Mouse (Mus musculus) layer of hippocampus, postnatal 14 days (tissue): Measurements from ENCODE around the gene Brms1l. TPM values are rescaled to one million over a fixed set of nuclear protein-coding genes. Genes with fewer than 3 reads are reported as not detected.
A peak's percentile ranks its signal among the peaks of the same experiment; 100 is the strongest.
"Not testable (repeated sequence)": the region's sequence is repeated elsewhere in the genome, so short reads cannot be mapped to it uniquely, and the experiment has no call there.

Experiments used
- DNase-seq, 2 experiments: peaks; one replicate each; pipeline ENCODE4 v3.0.0; 2021 to 2022; ENCODE audit warnings: low spot score in 2 of 2, mixed read lengths in 1 of 2
- long read RNA-seq, 2 experiments: library from polyadenylated mRNA; stranded (forward); transcript quantifications; one replicate each; pipeline ENCODE4 v2.0.0; 2021
- total RNA-seq, 2 experiments: library from RNA; stranded (reverse); gene quantifications; 2 replicates each; pipeline ENCODE4 v1.2.3; 2021

Brms1l gene
- total RNA-seq, result 10 to 100 TPM; 62.7 to 64.6 TPM
- long read RNA-seq, experiment 1, transcript Brms1l-201 (10 exons, 2,609 nt), result major isoform, 51 of 59 reads
- long read RNA-seq, experiment 1, partial matches to known transcripts, result 1 of 59 reads
- long read RNA-seq, experiment 1, other reads (novel, unspliced or antisense), result 7 of 59 reads
- long read RNA-seq, experiment 2, transcript Brms1l-201 (10 exons, 2,609 nt), result major isoform, 65 of 71 reads
- long read RNA-seq, experiment 2, partial matches to known transcripts, result 1 of 71 reads
- long read RNA-seq, experiment 2, other reads (novel, unspliced or antisense), result 5 of 71 reads

DNA sequence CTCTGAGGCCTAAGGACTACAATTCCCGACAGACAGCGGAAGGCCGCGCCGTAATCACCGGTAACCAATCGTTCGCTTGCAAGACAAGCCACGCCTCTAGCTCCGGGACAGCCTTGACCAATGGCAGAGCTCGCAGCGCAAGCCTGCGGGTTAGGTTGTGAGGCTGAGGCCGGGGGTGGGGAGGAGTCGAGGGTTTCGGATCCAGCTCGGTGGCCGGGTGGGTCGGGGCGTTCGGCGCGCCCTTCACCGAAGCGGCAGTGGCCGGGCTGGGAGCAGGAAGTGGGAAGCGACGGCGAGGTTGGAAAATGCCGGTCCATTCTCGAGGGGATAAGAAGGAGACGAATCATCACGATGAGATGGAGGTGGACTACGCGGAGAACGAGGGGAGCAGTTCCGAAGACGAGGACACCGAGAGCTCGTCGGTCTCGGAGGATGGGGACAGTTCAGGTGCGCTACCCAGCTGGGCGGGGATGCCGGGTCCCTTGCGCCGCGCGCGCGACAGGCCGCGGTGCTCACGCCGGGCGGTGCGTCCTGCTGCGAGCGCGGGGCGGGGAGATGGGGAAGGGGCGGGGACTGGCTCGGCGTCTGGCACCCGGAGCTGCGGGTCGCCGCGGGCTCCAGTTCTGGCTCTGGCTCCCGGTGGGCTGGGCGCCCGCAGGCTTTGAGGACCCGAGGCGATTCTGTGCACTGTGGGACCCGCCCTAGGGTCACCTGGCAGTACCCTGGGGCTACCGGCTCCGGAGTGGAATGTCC is at the start of gene Brms1l:
TSS of gene Brms1l (plus strand) at position 126 of the 753 bp plus-strand sequence.
- DNase-seq, result peak; percentile 93 to 98

DNA sequence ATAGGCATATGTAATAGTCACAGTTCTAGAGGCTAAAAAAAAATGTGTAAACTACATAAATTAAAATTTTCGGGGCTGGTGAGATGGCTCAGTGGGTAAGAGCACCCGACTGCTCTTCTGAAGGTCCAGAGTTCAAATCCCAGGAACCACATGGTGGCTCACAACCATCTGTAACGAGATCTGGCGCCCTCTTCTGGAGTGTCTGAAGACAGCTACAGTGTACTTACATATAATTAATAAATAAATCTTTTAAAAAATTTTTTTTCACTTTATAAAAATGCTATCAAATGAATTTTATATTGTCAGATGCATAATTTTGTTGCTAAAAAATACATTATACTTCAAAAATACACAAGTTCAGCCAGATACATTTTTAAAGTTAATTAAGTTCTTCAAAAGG is 41.6 kb upstream of the Brms1l start:
- DNase-seq, result not testable (repeated sequence)

DNA sequence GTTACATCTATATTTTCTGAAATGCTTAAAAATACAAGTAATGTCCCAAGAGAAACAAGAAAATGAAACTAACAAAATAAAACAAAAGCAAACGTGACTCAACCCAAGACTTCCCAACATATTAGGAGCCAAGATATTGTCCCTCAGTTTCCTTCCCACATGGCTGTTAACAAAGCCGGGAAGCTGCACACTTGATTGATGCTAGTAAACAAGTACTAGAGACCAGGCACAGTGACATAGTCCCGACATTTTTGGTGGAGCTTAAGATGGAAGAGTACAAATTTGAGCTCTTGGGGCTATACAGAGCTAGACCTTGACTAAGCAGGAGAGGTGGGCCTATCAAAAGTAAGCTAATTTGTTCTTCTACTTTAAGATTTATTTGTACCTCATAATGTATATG is 39.0 kb upstream of the Brms1l start:
- DNase-seq, result no peak

DNA sequence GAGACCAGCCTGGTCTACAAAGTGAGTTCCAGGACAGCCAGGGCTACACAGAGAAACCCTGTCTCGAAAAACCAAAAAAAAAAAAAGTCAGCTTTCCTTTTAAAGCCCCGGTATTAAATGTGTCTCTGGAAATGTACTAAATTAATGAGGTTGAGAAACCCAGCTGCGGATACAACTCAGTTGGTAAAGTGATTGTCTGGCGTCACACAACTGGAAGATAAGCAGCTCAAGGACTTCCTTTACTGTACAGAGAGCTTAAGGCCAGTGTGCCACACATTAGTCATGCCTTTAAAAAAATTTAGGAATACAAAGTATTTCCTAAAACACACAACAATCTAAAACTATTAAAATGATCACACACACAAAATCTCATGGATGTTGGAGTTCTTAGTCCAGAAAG is 37.4 kb upstream of the Brms1l start:
- no peak for DNase-seq

DNA sequence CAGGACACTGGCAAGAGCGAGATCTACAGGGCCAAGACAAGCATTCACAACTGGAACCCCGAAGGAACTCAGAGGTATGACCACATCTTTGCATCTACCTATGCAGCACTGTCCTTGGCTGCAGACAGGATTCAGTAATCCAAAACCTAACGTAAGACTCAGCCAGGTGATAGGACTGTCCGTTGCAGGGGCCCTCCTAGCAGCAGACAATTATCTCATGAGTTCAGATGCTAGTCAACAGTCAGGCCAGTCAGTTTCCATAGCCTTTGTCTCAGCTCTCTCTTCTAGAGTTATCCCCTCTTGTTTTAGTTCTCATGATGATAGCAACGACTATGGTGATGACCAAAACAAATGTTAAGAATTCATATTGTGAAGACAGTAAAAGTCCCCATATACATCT is 36.0 kb upstream of the Brms1l start:
- no peak for DNase-seq

DNA sequence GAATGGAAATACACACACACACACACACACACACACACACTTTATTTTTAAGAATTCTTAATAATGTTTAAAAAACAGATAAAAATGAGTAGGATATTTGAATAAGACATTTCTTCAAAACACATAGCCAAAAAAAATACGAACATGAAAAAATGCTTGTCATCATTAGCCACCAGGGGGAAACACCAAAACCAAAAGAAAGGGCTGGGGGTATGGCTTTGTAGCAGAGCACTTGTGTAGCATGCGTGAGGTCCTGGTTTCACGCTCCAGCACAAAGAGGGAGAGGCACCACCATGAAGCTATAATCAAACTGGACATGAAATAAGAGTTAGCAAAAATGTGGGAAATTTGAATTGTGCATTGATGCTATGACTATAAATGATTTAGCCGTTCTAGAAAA is 35.0 kb upstream of the Brms1l start:
- DNase-seq, result no peak

DNA sequence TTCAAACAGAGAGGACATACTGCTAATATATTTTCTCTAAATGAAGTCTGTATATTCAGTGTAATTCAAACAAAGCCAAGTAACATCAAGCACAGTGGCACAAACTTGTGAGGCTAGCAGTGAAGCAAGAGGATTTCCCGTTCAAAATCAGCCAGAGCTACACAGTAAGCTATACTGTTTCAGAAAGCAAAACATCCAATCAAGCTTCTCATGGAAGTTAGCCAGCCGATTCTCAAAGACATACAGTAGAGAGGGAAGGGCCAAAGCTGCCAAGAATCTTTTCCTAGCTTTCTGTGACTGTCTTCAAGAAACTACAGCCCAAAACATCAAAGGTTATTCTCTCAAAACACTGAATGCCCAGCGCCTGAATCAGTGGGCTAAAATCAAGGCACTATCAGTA is 31.1 kb upstream of the Brms1l start:
- DNase-seq, result no peak

DNA sequence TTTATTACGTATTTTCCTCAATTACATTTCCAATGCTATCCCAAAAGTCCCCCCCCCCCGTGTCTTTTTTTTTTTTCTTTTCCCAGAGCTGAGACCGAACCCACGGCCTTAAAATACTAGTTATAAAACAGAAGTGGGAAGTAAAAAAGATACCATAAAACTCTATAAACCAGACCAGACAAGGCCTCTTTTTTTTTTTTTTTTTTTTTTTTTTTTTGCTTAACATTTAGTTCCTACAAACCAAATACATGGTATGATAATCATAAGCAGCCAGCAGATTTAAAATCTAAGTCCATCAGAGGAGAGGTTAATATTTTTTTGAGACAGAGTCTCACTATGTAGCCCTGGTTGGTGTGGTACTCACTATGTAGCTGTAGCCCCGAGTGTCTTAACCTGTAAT is 19.6 kb upstream of the Brms1l start:
- DNase-seq, result no peak

DNA sequence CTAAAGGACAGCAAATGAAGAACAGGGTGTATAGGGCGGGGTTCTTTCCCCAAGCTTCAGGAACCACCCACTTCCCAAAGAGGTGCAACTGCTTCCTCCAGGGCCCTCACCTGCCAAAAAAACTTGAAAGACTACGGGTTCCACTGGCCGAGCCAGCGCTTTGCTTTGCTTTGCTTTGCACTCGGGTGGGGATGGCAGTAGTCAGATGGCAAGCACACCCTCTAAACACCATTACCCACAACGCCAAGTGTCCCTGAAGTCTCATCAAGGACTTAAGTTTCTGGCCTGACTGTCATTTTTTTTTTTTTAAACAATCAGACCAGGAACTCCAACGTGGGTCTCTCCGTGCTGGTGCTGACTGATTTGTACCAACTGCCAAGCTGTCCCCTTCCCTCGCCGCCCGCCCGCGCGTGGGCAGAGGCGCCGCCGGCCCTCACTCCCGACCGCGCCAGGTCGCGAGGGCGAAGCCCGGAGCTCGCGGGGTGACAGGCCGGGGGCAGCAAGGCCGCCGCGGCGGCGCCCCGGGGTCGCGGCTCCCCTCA is 15.9 kb upstream of the Brms1l start:
- no peak for DNase-seq

DNA sequence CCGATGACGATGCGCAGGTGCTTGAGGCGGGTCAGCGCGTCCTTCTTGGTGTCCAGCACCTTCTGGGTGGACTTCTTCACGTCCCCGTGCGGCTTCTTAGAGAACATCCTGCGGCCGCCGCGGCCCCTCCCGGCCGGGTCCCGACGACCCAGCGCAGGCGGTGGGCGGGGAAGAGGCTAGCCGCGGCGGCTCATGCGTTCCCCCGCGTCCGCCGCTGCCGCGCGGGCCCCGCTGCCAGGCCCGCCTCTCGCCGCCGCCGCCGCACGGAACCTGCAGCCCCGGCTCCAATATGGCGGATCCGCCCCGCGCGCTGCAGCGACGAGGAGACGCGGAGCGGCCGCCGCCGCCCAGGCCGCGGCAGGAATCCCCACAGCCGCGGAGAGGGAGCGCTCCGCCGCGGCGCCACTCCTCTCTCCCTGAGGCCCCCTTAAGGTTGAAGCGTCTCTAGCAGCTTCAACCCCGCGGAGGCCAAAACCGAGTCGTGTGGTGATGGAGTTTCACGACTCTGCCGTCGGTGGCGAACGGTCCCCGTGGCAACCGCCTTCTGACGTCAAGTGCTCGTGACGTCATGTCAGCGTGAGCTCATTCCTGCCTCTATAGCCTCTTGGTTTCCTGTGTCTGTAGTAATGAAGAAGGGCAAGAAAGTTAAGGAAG is 15.3 kb upstream of the Brms1l start, which contains the start of gene Ralgapa1:
TSS of gene Ralgapa1 (minus strand) at position 507 of the 654 bp plus-strand sequence.
- DNase-seq, result peak; percentile 86 to 89

DNA sequence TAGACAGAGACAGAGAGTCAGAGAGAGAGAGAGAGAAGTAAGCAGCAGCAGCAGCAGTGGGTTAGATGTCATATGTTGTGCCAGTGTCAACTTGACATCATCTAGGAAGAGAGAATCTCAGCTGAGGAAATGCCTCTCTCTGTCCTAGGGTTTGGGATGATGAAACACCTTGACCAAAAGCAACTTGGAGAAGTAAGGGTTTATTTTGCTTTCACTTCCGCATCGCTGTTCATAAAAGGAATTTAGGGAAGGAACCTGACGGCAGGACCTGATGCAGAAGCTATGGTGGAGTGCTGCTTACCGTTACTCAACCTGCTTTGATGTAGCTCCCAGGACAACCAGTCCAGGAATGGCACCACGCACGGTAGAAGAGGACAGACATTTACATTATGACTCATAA is 12.1 kb upstream of the Brms1l start:
- DNase-seq, result no peak

DNA sequence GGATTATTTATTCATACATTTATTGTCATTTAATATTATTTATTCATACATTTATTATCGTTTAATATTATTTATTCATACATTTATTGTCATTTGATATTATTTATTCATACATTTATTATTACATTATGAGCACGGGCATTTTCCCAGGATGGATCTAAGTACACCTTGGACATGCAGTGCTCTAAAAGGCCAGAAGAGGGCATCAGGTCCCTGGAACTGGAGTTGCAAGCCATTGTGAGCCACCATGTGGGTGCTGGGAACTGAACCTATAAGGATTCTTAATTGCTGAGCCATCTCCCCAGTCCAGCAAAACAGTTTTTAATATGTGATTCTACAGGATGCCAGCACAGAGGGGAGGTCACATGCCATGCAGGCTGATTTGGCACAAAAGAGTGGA is 10.6 kb upstream of the Brms1l start:
- no peak for DNase-seq

DNA sequence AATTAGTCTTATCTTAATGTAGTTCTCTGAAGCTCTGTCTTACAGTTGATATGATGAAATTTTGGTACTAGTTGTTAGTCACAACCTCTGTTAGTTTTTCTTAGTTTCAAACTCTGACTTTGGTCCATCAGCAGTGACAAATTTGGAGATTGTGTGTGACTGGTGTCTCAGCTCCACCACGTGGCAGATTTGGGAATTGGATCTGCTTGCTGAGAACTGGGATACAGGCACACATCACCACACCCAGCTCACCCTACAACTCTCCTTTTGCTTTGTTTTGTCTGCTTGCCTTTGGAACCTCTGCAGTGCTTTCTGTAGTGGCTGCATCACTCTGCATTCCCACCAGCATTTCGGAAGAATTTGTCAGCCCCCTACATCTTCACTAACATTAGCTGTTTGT is 5.0 kb upstream of the Brms1l start:
- peak; percentile 69 to 84 for DNase-seq

DNA sequence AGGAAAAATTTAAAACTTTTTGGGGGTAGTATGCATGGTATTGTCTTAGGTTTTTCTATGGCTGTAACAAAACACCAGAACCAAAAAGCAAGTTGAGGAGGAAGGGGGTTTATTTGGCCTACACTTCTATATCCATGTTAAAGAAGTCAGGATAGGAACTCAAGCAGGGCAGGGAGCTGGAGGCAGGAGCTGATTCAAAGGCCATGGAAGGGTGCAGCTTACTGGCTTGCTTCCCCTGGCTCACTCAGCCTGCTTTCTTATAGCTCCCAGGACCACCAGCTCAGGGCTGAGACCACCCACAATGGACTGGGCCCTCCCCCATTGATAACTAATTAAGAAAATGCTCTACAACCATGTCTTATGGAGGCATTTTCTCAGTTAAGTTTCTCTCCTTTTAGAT is 3.2 kb upstream of the Brms1l start:
- no peak for DNase-seq

DNA sequence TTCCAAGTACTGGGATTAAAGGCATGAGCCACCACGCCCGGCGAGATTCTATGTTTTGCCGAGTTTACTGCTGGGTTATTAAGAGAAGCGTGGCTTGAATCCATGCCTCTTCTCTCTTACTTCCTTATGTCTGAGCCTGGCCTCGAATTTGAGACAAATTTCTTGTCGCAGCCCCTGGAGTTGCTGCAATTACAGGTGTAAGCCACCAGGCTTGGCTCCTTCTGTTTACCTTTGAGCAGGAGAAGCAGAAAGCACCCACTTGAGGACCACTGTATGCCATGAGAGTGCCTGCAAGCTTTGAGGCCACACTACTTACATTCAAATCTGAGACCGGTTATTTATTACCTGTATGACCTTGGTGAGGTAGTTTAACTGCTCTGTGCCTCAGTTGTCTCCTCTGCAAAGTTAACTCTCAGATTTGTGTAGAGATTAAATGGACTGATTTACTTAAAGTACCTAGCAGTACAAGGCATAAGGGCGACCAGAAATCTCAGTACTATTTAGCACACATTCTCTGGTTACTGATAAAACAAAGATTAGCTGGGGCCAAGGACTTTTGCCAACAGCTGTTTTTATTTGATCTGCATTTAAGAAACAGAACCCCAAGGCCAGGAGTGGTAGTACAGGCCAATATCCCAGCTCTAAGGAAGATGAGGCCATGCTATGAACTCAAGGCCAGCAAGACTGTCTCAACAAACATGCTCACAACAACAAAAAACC is 2.1 kb upstream of the Brms1l start:
- DNase-seq, result no peak

DNA sequence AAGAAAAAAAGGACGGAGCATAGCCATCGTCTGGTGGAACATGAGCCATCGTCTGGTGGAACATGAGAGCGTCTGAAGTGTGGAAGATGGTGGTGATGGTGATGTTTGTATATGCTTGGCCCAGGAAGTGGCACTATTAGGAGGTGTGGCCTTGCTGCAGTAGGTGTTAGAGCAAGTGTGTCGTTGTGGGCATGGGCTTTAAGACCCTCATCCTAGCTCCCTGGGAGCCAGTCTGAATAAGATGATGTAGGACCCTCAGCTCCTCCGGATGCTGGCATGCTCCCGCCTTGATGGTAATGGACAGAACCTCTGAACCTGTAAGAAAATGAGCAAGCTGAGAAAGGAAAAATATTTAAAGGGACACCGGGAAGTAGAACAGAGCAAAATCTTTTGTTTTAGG is 1.2 kb upstream of the Brms1l start:
- no peak for DNase-seq

DNA sequence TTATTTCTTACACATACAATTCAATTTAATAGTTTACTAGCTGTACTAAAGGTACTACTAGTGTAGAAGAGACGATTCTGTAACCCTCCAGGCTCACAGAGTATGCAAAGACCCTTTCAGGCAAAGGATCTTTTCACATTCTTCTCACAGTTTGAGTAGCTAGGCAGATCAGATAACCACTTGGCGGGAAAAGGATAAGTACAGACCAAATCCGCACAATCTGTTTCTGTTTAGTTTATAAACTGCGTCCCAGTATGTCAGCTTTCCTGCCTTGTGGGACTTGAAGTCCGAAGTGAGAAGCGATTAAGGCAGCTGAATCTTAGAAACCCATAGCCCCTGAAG is 296 bp upstream of the Brms1l start:
- no peak for DNase-seq

DNA sequence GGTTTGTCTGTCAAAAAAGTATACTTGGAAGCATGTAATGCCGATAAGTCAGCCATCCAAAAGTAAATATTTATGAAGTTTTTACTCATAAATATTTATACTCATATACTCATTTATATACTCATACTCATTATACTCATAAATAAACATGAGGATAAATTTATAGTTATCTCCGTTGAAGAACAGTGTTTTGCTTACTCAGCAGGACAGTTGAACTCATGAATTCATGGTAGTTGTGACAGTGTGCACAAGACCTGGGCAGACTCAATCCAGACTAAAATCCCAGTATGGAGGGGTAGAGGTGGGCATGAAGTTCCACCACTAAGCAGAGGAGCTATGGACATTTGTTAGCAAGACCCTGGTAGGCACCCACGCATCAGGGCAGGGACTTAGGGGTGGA is 1.4 kb downstream of the Brms1l start:
- no peak for DNase-seq

DNA sequence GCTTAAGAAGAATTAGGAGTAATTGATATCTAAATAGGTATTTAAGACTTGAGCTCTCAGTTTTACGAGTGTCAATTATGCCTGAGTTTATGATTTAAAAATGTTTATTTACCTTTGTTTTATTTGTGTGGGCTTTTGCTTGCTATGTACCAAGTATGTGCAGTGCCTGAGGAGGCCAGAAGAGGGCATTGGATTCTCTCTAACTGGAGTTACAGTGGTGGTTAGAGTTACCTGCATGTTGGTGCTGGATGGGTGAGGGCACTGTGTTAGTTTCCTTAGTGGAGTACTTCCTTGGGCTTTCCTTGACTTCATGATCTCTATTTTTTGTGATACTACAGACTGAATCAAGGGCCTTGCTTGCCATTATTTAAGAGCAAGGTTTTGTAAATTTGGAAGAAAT is 10.6 kb downstream of the Brms1l start:
- no peak for DNase-seq

DNA sequence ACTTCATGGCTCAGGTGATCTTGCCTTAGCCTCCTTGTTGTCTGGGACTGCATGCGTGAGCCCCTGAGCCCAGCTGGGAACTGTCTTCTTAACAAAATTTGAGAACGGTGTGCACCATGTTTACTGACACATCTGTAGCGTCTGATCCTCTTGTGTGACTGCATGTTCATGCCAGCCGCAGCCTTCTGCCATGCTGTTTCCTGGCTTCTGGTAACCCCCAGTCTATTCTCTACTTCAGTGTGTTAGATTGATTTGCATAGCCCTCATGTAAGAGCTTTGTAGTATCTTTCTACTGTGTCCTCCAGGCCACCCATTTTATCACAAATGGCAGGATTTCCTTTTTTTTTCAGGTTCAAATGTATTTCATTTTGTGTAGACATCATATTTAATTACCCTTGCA is 11.7 kb downstream of the Brms1l start:
- DNase-seq, result no peak

DNA sequence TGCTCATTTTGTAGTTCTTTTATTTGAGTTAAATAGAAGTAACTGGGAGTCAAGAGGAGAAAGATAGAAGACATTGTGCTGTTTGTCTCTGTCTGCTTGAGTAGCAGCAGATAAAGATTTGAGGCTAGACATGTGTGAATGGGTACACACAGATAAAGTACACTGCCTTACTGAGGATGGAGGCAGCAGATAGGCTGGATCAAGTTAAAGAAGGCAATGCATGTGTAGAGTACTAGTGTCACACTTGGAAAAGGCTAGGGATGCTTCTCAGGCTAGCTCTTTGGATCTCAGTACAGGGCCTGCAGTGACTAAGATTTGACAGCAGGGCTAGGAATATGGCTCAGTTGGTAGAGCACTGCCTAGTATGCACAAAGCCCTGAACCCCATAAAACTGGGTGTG is 14.5 kb downstream of the Brms1l start:
- DNase-seq, result no peak
